Mouse (Mus musculus) thymus, adult 2 months (tissue): ENCODE results near the gene Scamp2.

Experiments used
- CTCF ChIP-seq: fragments of 200-500 bp; IDR thresholded peaks from 2 replicates; pipeline ENCODE4 v1.5.1; 2012; ENCODE audit warnings: mild to moderate bottlenecking, control low read depth, low read length, moderate library complexity, borderline replicate concordance; ENCODE audit not compliant: control insufficient read depth, poor library complexity, insufficient read depth; ENCODE audit errors: extremely low read depth
- POLR2A ChIP-seq: fragments of 200-500 bp; IDR thresholded peaks from 2 replicates; pipeline ENCODE4 v1.6.1; 2012; ENCODE audit warnings: mild to moderate bottlenecking, low read length, control low read depth, moderate library complexity; ENCODE audit not compliant: control insufficient read depth, poor library complexity, insufficient read depth; ENCODE audit errors: extremely low read depth

DNA sequence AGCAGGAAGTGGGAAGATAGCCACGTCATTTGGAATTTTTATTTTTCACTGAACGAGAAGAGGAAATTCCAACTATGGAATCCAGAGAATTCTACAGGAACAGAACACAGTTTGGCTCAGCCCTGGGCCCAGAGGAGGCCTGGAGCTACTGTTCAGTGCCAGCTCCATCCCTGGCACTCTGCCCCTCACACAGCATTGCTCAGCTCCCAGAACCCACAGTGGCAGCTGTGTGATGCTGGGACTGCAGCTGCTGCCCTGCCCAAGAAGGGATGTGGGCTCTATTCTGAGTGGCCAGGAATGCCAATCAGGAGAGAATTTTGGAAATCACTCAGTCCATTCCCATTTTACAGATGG is 40.6 kb downstream of the Scamp2 start:
- TF ChIP-seq CTCF (no peak), POLR2A (no peak)
